Mouse (Mus musculus) frontal cortex, adult (tissue): Measurements from ENCODE around the gene Rhobtb1.

Source experiments
- ATAC-seq: cut with Nextera tagmentation; 2 replicates; pipeline ENCODE4 v1.9.2; 2017; ENCODE audit warnings: mild to moderate bottlenecking, moderate library complexity, mixed read lengths; ENCODE audit not compliant: low TSS enrichment

Rhobtb1 gene

DNA sequence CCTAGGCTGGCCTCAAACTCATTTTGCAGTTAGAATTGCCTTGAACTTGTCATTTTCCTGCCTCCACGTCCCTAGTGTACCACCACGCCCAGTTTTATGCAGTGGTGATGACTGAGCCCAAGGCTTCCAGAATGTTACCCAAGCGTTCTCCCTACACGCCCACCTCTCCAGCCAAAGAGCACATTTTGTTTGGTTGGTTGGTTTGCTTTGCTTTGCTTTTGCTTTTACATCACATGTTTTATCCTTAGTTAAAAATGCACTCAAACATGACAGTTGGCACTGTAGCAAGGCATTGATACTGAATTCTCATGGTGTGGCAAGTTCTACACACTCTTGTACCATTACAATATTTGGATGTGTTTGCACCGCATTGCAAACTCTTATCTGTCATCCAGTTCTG is 12.0 kb downstream of the Rhobtb1 start:
- no peak for ATAC-seq

DNA sequence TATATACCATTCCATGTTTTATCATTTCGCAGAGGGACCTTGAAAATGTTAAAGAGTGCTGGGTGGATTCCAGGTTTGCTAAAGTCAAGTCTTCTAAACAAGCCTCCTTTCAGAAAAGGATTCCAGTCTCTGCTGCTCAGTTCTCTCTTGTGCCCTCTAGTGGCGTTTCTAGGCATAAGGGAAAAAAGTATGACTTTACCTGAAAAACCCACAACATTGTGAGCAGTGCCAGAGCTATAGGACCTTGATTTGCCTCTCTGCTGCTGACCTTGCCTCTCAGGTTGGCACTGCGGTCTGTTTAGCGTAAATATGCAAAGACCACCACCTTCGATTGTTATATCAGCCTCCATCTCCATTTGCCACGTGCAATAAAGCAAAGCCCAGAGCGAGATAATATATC is 13.9 kb downstream of the Rhobtb1 start:
- no peak for ATAC-seq

DNA sequence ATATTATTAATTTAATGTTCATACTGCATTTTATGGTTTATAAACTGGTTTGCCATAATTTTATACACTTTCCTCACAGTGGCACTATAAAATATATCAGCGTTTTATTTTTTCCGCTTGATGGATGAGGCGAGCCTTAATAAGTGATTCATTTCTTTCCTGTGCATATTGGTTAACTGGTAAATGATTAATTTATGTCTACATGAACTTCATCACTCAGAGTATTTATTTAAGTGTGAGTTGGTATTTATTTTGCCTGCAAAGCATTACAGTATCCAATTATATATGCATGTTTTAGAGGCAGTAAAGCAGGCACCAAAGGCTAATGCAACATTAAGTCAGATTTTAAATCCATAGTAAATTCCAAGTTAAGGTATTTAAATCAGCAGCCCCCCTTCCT is 14.6 kb downstream of the Rhobtb1 start:
- no peak for ATAC-seq

DNA sequence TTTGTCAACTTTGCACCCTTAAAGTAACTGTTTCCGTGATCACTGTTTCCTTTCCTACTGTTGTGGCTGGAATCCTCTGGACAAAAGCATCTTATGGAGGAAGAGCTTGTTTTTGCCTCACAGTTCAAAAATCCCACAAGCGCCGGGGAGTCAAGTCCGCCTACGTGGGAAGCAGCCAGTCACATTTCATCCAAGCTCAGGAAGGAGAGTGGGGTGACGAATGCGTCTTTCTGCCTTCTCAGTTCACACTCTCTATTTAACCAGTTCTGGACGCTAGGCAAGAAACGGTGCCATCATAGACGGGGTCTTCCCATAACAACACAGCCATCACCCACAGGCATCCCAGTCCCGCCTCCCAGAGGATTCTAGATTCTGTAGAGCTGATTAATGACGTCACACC is 15.3 kb downstream of the Rhobtb1 start:
- peak; percentile 36; the same call in 1 of the 2 replicates for ATAC-seq

DNA sequence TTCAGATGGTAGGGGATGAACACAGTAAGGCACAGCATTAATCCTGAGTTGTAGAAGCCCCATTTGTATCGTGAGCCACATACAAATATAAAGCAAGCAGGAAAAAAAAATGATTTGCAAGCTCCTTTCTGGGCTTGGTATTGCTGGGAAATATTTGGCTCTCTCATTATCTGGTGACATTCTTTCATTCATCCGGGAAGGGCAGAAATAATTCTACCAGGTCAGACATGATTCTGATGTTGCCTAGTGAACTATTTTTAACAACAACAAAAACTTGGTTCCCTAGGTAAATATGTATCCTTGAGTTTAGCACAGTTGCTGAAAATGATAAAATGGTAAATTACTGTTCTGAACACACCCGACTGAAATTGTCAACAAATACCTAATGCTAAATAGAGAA is 21.2 kb downstream of the Rhobtb1 start:
- no peak for ATAC-seq

DNA sequence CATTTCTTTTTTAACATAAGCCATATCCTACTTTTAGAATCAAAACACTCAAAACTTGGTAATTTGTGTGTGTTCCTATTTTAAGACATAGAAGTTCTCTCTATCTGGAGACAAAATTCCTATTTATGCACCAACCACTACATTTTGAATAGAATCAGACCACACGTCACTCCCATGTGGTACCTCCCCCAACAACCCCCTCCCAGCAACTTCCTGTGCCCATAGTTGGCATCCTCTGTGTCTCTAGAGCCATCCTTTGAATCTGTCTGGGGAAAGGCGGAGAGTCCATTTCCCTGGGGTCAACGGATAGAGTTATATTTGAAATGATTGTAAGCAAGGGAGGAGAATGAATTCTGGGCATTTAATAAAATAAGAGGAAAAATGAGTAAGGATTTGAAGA is 24.9 kb downstream of the Rhobtb1 start:
- peak; percentile 52 for ATAC-seq

DNA sequence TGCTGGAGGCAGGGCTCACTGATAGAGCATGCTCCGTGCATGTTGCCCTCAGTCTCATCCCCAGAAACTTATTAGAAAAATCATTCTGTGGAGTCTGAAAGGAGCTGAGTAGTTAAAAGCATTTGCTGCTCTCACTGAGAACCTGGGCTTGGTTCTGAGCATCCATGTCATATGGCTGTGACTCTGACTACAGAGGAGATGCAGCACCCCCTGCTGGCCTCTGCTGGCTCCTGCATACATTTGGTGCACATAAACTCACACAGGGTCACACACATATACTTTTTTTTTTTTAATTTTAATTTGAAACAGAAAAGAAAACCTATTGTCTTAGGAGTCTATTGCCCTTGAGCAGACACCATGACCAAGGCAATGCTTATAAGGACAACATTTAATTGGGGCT is 28.1 kb downstream of the Rhobtb1 start:
- ATAC-seq = no peak

DNA sequence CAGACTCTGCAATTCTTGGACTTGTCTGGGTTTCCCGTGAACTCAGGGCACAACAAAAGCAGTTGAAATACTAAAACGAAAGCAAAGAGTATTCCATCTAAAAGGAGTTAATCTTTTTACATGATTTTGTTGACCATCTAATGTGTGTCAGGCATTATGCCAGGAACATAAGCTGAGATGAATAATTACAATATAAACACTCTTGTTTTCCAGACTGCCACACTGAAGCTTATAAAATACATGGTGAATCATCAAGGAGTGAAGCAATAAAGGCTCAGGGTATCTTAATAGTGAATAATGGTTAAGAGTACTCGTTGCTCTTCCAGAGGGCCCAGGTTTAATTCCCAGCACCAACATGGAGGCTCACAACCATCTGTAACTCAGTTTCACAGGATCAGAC is 29.8 kb downstream of the Rhobtb1 start:
- ATAC-seq = no peak

DNA sequence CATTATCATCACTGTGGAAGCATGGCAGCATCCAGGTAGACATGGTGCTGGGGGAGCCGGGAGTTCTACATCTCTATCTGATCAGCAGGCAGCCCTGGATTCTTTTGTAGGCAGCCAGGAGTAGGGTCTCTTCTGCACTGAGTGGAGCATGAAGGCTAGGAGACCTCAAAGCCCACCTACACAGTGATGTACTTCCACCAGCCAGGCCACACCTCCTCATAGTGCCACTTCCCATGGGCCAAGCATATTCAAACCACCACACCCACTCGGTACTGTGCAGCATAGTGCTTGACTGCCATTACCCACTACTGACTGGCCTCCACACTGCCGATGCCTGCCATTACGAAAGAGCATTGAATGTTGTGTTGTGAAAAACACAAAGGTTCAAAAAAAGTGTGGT is 33.7 kb downstream of the Rhobtb1 start:
- ATAC-seq = no peak

DNA sequence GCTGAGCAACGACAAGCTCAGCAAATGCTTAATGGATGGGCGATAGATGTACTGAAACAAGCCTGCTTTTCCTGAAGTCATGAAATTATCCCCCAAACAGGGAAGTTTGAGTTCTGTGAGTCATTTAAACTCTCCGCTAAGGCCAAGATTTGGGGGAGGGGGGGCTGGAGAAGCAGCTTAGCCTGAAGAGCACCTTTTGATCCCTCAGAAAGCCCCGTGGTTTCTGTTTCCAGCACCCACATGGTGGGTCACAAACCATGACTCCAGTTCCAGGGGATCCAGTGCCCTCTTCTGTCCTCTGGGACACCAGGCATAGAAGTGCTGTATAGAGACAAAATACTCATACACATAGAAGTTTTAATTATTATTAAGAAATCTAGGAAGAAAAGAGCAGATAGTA is 34.2 kb downstream of the Rhobtb1 start:
- no peak for ATAC-seq

DNA sequence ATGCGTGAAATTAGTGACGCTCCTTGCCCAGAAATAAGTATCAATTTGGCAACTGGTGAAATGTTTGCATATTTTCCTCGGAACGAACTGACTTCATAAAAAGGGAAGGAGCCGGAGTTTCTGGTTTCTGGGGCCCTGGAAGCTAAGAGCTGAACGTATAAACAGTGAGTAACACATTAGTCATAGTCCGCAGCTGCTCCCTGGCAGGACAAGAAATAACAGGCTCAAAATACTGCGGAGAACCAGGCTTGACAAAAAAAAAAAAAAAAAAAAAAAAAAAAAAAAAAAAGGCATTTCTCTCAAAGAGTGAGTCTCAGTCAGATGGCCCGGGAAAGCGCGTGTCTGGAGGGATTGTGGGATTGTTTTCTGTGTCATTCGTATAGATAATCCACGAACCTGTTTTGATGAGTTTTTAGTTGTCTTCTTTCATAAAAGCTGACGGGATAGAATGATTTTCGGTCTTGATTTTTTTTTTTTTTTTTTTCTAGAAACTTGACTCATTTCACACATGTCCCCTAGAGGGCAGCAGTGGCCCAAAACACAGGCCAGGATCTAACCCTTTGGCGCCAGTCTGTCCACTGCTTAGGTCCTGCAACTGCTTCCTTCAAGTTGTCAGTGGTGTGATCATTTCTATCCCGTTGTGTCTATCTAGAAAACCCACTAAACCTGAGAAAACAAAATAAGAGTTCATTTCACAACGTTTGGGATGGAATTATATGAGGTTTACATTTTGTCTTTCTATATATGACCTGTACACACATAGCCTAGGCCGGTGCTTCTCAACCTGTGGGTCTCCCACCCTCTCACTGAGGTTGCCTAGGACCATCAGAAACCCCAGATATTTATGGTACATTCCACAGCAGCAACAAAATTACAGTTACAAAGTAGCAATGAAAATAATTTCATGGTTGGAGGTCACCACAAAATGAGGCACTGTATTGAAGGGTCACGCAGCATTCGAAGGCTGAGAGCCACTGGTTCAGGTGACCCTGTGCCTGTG is 35.0 kb downstream of the Rhobtb1 start:
- ATAC-seq = peak; percentile 96

DNA sequence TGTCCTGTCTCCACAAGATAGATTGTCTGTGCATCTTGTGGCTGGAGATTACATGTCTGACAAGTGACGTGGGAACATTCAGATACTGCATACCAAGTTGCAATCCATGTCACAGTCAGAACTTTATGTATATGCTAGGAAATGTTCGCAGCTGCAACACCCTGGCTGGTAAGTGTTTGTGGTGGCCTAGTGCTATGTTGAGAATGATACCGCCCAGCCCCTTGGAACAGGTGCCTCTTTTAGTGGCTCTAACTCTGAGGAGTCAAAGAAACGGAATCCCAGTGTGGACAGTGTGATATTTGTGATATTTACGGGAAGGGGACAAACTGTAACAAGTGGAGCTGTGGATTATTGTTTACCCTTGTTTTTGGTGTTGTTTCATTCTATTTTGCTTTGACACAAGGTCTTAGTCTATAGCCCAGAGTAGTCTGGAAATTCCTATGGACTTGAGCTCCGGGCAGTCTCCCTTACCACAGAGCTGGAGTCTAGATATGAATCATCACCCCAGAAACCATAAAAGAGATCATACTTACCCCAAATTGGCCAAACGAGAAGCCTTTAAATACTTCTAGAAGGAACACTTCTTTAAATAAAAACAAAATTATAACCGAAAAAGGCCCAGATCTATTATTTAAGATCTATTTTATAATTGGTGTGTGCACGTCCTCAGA is 36.7 kb downstream of the Rhobtb1 start:
- ATAC-seq = no peak

DNA sequence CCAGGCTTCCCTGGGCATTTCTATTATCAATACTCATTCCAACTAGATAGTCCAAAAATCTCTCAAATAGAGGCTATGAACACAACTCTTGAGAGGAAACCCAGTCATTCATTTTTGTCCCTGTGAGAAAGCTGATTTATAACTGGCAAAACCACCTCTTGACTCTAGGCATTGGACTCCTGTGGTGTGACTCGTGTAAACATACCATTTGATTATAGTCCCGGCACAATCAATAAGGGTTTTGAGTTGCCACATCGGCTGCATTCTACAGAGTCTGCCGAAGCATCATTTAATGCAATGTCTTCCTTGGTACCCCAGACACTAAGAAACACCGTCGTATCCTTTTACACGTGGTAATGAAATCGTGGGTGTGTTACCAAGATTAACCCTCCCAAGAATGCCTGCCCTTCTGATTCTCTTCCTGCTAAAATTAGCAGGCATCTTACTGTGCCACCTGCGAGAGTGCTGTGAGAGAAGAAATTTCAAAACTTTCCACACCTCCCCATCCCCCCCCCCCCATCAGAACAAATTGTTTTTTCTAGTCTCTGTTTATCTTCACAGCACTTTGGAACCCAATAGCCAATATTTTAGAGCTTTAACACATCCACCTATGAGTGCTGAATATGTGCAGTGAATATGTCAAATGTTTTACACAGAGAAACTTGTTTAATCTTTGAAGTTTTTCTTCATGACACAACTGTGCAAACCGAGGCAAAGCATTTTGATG is 39.4 kb downstream of the Rhobtb1 start:
- no peak for ATAC-seq

DNA sequence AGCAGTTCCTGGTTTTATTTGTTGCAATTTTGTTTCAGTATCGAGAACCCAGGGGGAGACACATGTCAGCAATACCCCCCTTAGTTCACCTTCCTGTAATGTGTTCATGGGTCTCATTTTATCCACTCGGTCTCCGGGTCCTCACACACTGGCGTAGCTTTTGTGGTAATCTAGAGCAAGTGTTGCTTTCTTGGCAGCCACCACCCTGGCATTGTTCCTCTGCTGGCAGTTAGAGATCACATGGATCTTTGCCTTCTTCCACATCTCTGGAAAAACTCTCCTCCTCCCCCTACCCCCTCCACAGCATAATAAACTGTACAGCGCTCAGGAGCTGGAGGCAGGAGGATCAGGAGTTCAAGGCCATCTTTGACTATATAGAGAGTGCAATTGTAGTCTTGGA is 41.0 kb downstream of the Rhobtb1 start:
- ATAC-seq = no peak

DNA sequence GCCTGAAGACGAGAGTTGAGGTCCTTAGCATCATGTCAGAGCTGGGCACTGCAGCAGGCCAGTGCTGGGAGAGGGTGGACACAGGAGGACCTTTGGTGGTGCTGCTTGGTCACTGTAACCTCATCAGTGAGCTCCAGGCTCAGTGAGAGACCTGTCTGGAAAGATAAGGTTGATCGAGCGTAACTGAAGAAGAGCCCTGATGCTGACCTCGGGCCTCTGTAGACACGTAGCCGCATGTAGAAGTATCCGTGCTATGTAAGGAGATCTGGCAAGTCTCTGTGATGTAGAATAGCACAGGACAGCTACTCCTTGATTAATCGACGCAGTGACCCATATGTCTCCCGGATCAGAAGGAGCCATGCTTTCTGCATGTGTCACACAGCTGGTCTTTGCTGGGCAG is 42.5 kb downstream of the Rhobtb1 start:
- ATAC-seq = no peak

DNA sequence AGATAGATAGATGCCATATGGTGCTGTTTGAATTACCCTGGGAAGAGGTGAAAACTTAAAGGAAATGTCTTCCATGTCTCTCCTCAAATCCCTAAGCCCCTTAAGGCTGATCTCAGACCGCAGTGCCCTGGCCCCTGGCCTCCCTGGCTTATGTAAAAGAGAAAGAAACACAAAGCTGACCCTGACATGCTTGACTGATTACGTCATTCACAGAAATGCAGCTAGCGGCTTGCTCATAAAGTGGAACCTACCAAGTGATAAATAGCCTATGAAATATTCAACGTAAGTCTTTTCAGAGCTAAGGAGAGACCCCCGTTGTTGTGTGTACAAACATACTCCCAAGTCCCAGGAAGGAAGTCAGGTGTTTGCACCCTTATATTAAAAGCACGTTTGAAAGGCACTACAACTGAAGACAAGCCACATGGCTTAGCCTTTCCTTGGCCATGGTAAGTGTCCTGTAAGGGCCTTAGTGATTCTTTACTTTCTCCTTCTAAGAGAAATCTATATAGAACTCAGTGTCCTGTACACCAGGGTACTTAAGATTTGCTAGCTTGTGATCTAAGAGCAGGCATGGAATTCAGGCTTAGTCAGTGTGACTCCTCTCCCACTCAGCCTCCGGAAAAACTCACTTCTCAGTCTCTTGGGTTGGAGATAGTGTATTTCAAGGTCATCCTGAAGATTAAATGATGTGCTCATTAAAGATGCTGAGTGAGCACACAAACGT is 53.6 kb downstream of the Rhobtb1 start:
- no peak for ATAC-seq

DNA sequence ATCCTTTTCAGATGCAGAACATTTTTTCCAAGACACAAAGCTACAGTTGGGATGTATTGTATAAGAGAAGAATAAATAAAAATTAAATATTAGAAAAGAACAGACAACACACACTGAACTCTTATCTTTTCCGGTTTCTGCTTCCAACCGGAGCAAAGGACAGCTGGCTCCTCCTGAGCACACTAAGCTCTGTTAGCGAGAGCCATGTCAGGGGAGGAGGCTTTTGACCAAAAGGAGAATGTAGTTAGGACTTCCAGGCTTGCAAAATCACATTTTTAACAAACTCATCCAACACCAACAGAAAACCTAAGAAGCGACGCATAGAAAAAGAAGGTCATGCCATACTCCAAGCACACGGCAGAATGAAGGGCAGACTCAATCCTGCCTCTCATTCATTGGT is 54.8 kb downstream of the Rhobtb1 start:
- no peak for ATAC-seq

DNA sequence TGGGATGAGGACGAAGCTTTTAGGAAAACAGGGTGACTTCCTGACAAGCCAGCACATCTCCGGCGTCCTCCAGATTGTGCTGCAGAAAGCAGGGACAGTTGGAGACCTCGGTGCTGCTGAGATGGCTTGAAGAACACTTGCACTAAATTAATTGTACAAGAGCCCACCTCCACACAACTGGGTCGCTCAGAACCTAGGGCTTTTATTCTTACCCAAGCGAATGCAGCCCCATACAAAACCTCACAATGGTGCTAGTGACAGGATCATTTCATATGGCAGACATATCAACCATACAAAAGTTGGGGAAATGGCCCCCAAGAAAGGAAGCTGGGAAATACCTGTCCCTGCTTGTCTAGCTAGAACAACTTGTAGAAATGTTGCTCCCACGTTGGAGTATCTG is 56.2 kb downstream of the Rhobtb1 start:
- no peak for ATAC-seq

DNA sequence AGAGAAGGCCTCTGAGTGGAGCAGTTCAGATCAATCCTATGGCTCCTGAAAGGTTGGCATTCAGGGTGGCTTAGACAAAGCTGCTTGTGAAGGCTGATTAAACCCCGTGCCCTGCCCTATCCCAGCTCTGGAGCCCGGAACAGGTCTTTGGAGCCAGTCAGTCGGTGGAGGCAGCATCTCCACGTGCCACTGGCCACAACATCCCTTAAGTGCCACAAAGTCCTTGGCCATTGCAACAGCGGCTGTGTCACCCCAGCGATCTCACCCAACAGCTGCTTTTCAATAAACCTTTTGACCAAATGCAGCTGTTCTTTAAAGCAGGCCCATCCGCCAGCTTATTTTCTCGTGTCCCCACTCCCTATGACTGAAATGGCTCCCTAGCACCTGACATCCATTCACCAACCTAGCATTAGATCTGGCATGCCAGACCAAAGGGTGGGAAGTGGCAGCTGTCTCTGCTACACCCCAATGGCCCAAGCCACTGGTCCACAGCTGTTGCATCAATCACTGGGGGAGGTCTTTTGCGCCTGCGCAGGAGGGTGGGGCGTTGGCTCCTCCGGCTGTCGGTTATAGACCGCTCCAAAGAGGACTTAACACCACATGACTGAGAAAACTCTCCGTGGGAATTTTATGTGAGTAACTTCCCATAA is 56.9 kb downstream of the Rhobtb1 start:
- ATAC-seq = no peak

DNA sequence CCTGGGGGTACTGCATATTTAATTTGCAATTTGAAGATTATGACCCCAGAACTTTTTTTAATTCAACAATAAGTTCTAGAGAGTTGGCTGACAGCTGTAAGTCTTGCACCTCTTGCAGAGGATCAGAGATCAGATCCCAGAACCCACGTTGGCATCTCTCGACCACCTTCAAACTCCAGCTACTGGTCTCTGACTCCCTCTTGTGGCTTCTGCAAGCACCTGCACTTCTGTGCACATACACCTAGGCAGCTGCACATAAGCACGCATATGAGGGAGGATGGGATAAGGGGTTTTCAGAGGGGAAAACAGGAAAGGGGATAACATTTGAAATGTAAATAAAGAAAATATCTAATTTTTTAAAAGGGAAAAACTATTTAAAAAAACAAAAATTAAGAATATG is 57.5 kb downstream of the Rhobtb1 start:
- ATAC-seq = no peak

DNA sequence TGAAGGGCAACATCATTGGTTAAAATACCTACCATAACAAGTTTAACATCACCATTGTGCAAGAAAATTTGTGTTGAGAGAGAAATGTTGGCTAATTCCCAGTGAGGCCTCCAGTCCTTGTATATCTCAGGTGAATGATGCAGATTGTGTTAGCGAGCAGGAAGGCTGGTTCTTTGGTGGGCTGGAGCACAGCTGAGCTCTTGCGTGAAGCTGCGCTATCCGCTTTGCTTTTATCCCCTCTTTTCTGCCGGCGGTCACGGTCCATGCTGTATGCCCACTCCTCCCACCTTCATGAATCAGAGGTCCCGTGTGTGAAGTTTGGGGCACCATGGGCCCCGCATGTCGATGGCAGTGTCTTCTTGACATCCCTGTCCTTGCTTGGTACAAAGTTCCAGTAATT is 58.8 kb downstream of the Rhobtb1 start:
- no peak for ATAC-seq
